Mouse (Mus musculus): ENCODE data around the gene Ifi203. TPM values are rescaled to one million over a fixed set of nuclear protein-coding genes. Genes with fewer than 3 reads are reported as not detected.
"Not testable (repeated sequence)": the region's sequence is repeated elsewhere in the genome, so short reads cannot be mapped to it uniquely, and the experiment has no call there.

Gene Ifi203
- polyA plus RNA-seq, 1 experiment from 2014 or later: not detected

DNA sequence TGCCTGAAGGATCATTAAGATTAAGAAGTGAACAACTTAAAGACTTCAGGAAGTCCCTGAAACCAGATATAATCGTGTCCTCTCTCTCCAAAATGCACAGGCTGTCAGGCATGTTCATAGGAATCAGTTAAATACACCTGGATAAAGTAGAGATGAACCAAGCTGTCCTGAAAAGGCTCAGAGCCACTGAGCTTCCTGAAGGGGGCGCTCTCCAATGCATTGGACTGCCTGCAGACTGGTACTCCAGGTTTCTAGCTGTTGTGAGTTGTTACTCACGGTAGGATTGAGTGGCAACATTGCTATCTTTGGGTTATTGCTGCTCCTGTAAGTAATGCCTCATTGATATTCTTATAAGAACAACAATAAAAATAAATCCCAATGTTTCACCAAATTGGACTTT, 23.2 kb downstream of the Ifi203 start:
- H3K27ac ChIP-seq; H3K9me3 ChIP-seq; DNase-seq (ENCODE audit: low spot score); H3K4me3 ChIP-seq; H3K4me1 ChIP-seq (replicated peaks); H3K36me3 ChIP-seq; H3K27me3 ChIP-seq (ENCODE audit: insufficient read depth, poor library complexity, severe bottlenecking): not testable (repeated sequence)
- WGBS: 55% methylated on average over 3 of the region's 3 CpGs

DNA sequence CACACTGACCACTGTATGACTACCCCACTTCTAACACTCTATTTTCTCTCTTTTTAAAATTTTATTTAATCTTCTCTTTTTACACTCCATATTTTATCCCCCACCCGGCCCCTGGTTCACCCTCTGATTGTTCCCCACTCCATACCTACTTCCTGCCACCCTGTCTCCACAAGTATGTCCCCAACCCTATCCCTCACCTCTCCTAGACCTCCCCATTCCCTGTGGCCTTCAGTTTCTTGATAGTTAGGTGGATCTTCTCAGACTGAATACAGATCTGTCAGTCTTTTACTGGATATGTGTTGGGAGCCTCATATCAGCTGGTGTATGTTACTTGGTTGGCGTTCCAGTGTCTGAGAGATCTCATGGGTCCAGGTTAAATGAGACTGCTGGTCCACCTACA, 27.9 kb downstream of the Ifi203 start:
- 82% methylated on average over 2 of the region's 2 CpGs for WGBS
- Histone ChIP-seq H3K9me3 (no peaks in the 10 kb centered on the region), H3K4me3 (no peak overlapping the region), H3K4me1 (replicated peaks) (no peaks in the 10 kb centered on the region), H3K36me3 (no peaks in the 10 kb centered on the region), H3K27ac (no peak overlapping the region), H3K27me3 (ENCODE audit: insufficient read depth, poor library complexity, severe bottlenecking) (no peaks in the 10 kb centered on the region)
- DNase-seq (ENCODE audit: low spot score): no peak

GRCm38 (mm10) chr1:173913256-173913791, 29.1 kb downstream of the Ifi203 start:
- H3K36me3 ChIP-seq; H3K4me3 ChIP-seq; H3K27me3 ChIP-seq (ENCODE audit: insufficient read depth, poor library complexity, severe bottlenecking); H3K27ac ChIP-seq; DNase-seq (ENCODE audit: low spot score); H3K4me1 ChIP-seq (replicated peaks); H3K9me3 ChIP-seq: not testable (repeated sequence)

DNA sequence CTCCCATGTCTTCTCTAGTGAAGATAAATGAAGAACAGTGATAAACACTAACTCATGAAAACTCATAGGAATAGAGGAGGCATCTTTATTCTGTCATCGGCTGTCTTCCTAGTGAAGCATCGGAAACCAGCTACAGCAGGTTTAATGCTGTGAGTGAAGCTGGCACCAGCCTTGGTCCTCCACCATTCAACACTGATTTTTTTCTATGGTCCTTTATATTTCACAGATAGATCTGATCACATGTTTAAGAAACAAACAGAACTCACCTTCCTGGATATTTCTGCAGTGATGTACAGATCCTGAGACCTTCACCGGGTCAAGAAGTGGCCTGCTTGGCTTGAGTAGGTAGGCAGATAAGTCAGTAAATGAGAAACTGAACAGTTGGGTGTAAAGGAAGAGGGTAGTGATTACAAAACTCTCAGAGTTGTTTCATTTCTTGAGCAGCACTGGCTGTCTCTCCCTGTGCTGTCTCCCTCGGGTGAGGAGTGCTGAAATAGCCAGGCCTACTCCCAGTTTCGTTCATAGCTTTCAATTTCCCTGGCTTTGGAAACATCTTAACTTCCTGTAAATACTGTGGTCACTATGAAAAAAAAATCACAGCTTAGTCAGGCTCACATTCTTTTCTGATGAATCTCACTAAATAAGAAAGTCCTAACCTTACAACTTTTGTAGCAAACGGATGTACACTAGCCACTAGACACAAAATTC, 29.8 kb downstream of the Ifi203 start, which contains the start of gene Ifi211:
Gene Ifi211, minus strand, starts transcription at position 499 of the 708 bp plus-strand sequence.
- H3K27ac ChIP-seq; DNase-seq (ENCODE audit: low spot score); H3K4me1 ChIP-seq (replicated peaks); H3K4me3 ChIP-seq; H3K36me3 ChIP-seq; H3K27me3 ChIP-seq (ENCODE audit: insufficient read depth, poor library complexity, severe bottlenecking); H3K9me3 ChIP-seq: not testable (repeated sequence)
- 89% methylated on average over 6 of the region's 6 CpGs for WGBS

DNA sequence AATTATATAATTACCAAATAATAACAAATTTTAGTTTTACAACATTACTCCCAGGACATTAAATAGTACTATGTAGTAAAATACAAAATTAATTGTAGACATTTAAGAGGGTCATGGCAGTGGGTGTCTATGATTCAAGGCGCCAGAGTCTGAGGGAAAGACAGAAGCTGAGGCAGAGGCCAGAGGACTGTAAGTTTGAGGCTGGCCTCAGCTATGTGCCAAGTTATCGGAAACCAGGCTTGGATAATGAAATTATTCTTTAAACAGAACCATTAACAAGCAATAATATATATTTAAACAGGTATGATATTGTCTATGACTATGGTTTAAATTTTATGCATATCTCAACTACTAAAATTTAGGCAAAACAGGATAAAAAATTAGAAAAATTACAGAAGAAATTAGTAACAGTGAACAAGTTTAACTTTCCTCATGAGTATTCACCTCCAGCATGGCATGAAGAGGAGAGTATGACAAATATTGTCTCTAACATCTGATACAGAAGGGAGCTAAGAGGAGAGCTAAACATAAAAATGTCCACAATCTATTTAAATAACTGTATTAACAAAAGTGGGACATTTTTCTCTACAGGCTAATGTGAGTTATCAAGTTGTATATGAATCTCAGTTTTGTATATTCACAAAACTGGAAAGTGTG, 30.5 kb downstream of the Ifi203 start:
- Histone ChIP-seq H3K36me3 (no peaks in the 10 kb centered on the region), H3K27ac (no peak overlapping the region), H3K9me3 (no peaks in the 10 kb centered on the region), H3K4me1 (replicated peaks) (no peaks in the 10 kb centered on the region), H3K27me3 (ENCODE audit: insufficient read depth, poor library complexity, severe bottlenecking) (no peaks in the 10 kb centered on the region), H3K4me3 (no peak overlapping the region)
- WGBS: 85% methylated on average over 2 of the region's 2 CpGs
- DNase-seq (ENCODE audit: low spot score): no peak

GRCm38 (mm10) chr1:173908390-173908789, 34.1 kb downstream of the Ifi203 start:
- not testable (repeated sequence) for H3K36me3 ChIP-seq; DNase-seq (ENCODE audit: low spot score); H3K4me3 ChIP-seq; H3K27me3 ChIP-seq (ENCODE audit: insufficient read depth, poor library complexity, severe bottlenecking); H3K9me3 ChIP-seq; H3K27ac ChIP-seq; H3K4me1 ChIP-seq (replicated peaks)

DNA sequence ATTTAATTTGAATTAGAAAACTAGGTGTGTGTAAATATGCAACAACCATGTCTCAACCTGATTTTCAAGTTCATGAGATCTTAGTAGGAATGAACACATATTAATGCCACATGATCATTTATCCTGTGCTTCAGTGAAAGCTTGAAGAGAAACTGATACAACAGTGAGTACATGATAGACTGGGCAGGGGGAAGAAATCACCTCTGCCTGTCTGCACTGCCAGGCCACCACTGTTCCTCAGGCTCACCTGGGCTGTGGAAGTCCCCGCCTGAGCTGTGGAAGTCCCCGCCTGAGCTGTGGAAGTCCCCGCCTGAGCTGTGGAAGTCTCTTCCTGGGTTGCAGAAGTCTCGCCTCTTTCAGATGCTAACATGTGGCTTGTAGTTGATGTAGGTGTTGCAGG, 36.6 kb downstream of the Ifi203 start:
- not testable (repeated sequence) for H3K27ac ChIP-seq; H3K36me3 ChIP-seq; H3K9me3 ChIP-seq; H3K27me3 ChIP-seq (ENCODE audit: insufficient read depth, poor library complexity, severe bottlenecking); DNase-seq (ENCODE audit: low spot score); H3K4me3 ChIP-seq; H3K4me1 ChIP-seq (replicated peaks)
- 85% methylated on average over 4 of the region's 4 CpGs for WGBS

- DNase-seq (ENCODE audit: low spot score); H3K27ac ChIP-seq; H3K4me3 ChIP-seq; H3K27me3 ChIP-seq (ENCODE audit: insufficient read depth, poor library complexity, severe bottlenecking); H3K9me3 ChIP-seq; H3K4me1 ChIP-seq (replicated peaks); H3K36me3 ChIP-seq: not testable (repeated sequence)
Measured at GRCm38 (mm10) chr1:173889741-173890140, 52.7 kb downstream of the Ifi203 start.

GRCm38 (mm10) chr1:173887026-173887787, 55.3 kb downstream of the Ifi203 start:
- not testable (repeated sequence) for H3K27me3 ChIP-seq (ENCODE audit: insufficient read depth, poor library complexity, severe bottlenecking); H3K27ac ChIP-seq; H3K4me1 ChIP-seq (replicated peaks); DNase-seq (ENCODE audit: low spot score); H3K4me3 ChIP-seq; H3K36me3 ChIP-seq; H3K9me3 ChIP-seq
- 100% methylated on average over 1 of the region's 2 CpGs for WGBS

DNA sequence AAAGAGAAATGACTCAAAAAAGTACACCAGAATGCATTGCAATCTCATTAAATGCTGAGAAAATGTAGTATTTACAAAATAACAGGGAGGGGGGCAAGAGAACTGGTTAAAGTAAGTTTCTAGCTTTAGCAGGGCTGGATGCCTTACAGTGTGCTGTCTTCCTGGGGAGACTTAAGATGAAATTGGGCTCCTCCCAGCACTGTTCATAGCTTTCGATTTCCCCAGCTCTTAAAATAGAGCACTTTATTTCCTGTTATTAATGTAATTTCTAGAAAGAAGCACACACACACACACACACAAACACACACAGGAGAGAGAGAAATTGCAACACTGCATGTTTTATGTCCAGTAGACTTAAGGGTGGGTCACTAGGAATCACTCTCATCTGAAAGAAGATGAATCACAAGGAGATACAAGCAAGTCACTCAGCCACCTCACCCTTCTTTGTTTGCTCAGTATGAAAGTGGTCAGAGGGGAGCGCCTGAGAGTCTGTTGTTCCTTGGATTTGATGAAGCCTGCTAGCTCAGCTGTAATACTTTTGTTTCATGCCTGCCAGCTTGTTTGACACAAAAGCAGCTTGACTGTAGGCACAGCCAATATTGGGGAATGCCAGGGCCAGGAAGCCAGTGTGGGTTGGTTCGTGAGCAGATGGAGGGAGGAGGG, 62.3 kb downstream of the Ifi203 start:
- not testable (repeated sequence) for H3K27ac ChIP-seq; H3K36me3 ChIP-seq; H3K4me1 ChIP-seq (replicated peaks); H3K27me3 ChIP-seq (ENCODE audit: insufficient read depth, poor library complexity, severe bottlenecking); DNase-seq (ENCODE audit: low spot score); H3K4me3 ChIP-seq; H3K9me3 ChIP-seq
- WGBS: 65% methylated on average over 3 of the region's 3 CpGs

DNA sequence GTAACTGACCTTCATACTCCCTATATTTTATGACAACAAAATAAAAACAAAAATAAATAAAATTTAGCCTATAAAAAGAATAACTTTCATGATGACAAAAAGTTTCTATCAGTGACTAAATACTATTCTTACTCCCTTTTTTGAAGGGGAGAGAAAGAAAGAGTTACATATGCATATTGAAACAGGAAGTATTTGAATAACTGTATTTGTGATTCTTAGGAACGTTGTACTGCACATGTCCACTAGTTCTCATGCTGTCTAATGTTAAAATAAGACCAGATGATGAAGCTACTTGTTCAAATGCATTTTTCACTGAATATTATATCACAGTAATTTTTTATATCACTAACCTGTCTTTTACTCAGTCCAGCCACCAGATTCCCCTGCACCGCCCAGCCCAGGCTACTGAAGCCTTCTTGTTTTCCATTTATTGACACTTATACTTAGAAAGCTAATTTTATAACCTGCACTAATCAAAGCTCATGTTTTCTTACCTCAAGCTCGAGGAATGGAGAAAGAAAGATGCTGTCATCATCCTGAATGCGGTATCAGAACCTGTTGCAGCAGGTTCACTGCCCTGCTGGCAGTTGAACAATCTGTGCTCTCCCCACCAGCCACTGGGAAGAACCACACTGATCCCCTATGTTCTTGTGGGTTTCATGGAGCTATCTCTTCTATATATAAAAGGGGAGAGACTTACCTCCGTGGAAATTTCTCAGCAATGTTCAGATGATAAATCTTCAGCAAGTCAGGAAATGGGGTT, 63.1 kb downstream of the Ifi203 start:
- DNase-seq (ENCODE audit: low spot score); H3K9me3 ChIP-seq; H3K4me3 ChIP-seq; H3K36me3 ChIP-seq; H3K27ac ChIP-seq; H3K4me1 ChIP-seq (replicated peaks); H3K27me3 ChIP-seq (ENCODE audit: insufficient read depth, poor library complexity, severe bottlenecking): not testable (repeated sequence)
- 83% methylated on average over 5 of the region's 5 CpGs for WGBS

DNA sequence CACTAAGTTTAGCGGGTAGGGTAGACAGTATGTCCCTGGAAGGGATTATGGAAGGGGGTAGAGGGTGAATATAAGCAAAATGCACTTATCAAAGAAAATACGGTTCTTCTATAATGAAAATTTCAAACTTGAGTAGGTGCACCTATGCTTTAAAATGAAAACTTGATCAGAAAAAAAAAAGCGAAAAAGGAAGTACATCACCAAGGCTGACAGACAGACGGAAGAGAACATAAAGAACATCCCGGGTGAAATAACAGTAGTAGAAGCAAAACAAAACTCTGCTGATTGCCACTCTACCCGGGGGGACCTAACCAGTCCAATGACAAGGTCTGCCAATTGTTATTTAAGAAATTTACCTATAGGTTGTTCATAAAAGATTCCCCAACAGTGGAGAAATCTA, 64.2 kb downstream of the Ifi203 start:
- H3K36me3 ChIP-seq; H3K4me1 ChIP-seq (replicated peaks); H3K4me3 ChIP-seq; H3K9me3 ChIP-seq; H3K27me3 ChIP-seq (ENCODE audit: insufficient read depth, poor library complexity, severe bottlenecking); H3K27ac ChIP-seq; DNase-seq (ENCODE audit: low spot score): not testable (repeated sequence)
- WGBS: 87% methylated on average over 6 of the region's 6 CpGs

Data from hindbrain, embryonic 10.5 days (tissue).